Mouse (Mus musculus): ENCODE results near the gene Kctd21.

The Kctd21 gene

GRCm38 (mm10) chr7:97347464-97347863, 15.3 kb downstream of the Kctd21 start:
- in situ Hi-C loops (cut with MboI, MseI): no loop called here

- in situ Hi-C loops (cut with MboI, MseI): no loop called here
These were observed 16.2 kb downstream of the Kctd21 start for GRCm38 (mm10) chr7:97348318-97348717.

- in situ Hi-C loops (cut with MboI, MseI): no loop called here
These were observed 16.7 kb downstream of the Kctd21 start for GRCm38 (mm10) chr7:97348836-97349235.

- in situ Hi-C loops (cut with MboI, MseI): no loop called here
These were observed 17.3 kb downstream of the Kctd21 start for GRCm38 (mm10) chr7:97349438-97349837.

- in situ Hi-C loops (cut with MboI, MseI): no loop called here
These were observed 18.8 kb downstream of the Kctd21 start for GRCm38 (mm10) chr7:97350891-97351290.

GRCm38 (mm10) chr7:97351792-97352513, 19.8 kb downstream of the Kctd21 start:
- in situ Hi-C loops (cut with MboI, MseI): no loop called here

- in situ Hi-C loops (cut with MboI, MseI): no loop called here
These were observed 21.2 kb downstream of the Kctd21 start for GRCm38 (mm10) chr7:97353356-97353755.

GRCm38 (mm10) chr7:97355068-97355841, 23.1 kb downstream of the Kctd21 start:
- in situ Hi-C loops (cut with MboI, MseI): no loop called here

- in situ Hi-C loops (cut with MboI, MseI): no loop called here
These were observed 24.1 kb downstream of the Kctd21 start for GRCm38 (mm10) chr7:97356253-97356652.

- in situ Hi-C loops (cut with MboI, MseI): no loop called here
These were observed 24.7 kb downstream of the Kctd21 start for GRCm38 (mm10) chr7:97356875-97357276.

GRCm38 (mm10) chr7:97357840-97358239, 25.7 kb downstream of the Kctd21 start:
- in situ Hi-C loops (cut with MboI, MseI): no loop called here

- in situ Hi-C loops (cut with MboI, MseI): no loop called here
These were observed 26.2 kb downstream of the Kctd21 start for GRCm38 (mm10) chr7:97358347-97358746.

GRCm38 (mm10) chr7:97360166-97360565, 28.0 kb downstream of the Kctd21 start:
- in situ Hi-C loops (cut with MboI, MseI): no loop called here

GRCm38 (mm10) chr7:97360955-97361354, 28.8 kb downstream of the Kctd21 start:
- in situ Hi-C loops (cut with MboI, MseI): no loop called here

GRCm38 (mm10) chr7:97361467-97361866, 29.3 kb downstream of the Kctd21 start:
- in situ Hi-C loops (cut with MboI, MseI): no loop called here

- in situ Hi-C loops (cut with MboI, MseI): no loop called here
These were observed 33.8 kb downstream of the Kctd21 start for GRCm38 (mm10) chr7:97365887-97366286.

- in situ Hi-C loops (cut with MboI, MseI): no loop called here
These were observed 43.0 kb downstream of the Kctd21 start for GRCm38 (mm10) chr7:97375101-97375500.

GRCm38 (mm10) chr7:97375906-97376305, 43.8 kb downstream of the Kctd21 start:
- in situ Hi-C loops (cut with MboI, MseI): no loop called here

GRCm38 (mm10) chr7:97379304-97379703, 47.2 kb downstream of the Kctd21 start:
- in situ Hi-C loops (cut with MboI, MseI): no loop called here

GRCm38 (mm10) chr7:97380500-97381123, 48.5 kb downstream of the Kctd21 start:
- in situ Hi-C loops (cut with MboI, MseI): no loop called here

GRCm38 (mm10) chr7:97382661-97383060, 50.5 kb downstream of the Kctd21 start:
- in situ Hi-C loops (cut with MboI, MseI): no loop called here

- in situ Hi-C loops (cut with MboI, MseI): no loop called here
These were observed 51.5 kb downstream of the Kctd21 start for GRCm38 (mm10) chr7:97383496-97384132.
